Mouse (Mus musculus) lung, postnatal 0 days (tissue): Measurements from ENCODE around the gene Edem2. TPM values are rescaled to one million over a fixed set of nuclear protein-coding genes. Genes with fewer than 3 reads are reported as not detected.
"Not testable (repeated sequence)": the region's sequence is repeated elsewhere in the genome, so short reads cannot be mapped to it uniquely, and the experiment has no call there.

ENCODE experiments used
- ATAC-seq: fragments of 200-750 bp; cut with Nextera tagmentation; 2 replicates; pipeline ENCODE4 v1.8.0; 2017; ENCODE audit warnings: moderate library complexity
- DNase-seq: peaks from one replicate; pipeline ENCODE4 v3.0.0-alpha.2; 2016; ENCODE audit warnings: low spot score
- H3K27ac ChIP-seq: fragments of 300-500 bp; sonication (generic); 2 replicates; pipeline ENCODE4 v1.5.1; 2014; ENCODE audit warnings: antibody characterized with exemption, mild to moderate bottlenecking, low read length, mixed read lengths
- H3K27me3 ChIP-seq: fragments of 300-500 bp; sonication (generic); replicated peaks from 2 replicates; pipeline ENCODE4 v1.6.1; 2014; ENCODE audit warnings: low read length, mixed read lengths; ENCODE audit not compliant: insufficient read depth
- H3K36me3 ChIP-seq: fragments of 300-500 bp; sonication (generic); 2 replicates; pipeline ENCODE4 v1.6.1; 2014; ENCODE audit warnings: low read length, mixed read lengths; ENCODE audit not compliant: insufficient read depth
- H3K4me1 ChIP-seq: fragments of 300-500 bp; sonication (generic); 2 replicates; pipeline ENCODE4 v1.6.1; 2014; ENCODE audit warnings: antibody characterized with exemption, low read depth, low read length, mixed read lengths; ENCODE audit not compliant: insufficient read depth
- H3K4me2 ChIP-seq: fragments of 300-500 bp; sonication (generic); replicated peaks from 2 replicates; pipeline ENCODE4 v1.6.1; 2014; ENCODE audit warnings: low read depth, mild to moderate bottlenecking, low read length, moderate library complexity, mixed read lengths
- H3K4me3 ChIP-seq: fragments of 300-500 bp; sonication (generic); 2 replicates; pipeline ENCODE4 v1.5.1; 2014; ENCODE audit warnings: low read depth, low read length
- H3K9ac ChIP-seq: fragments of 300-500 bp; sonication (generic); replicated peaks from 2 replicates; pipeline ENCODE4 v1.6.1; 2014; ENCODE audit warnings: low read depth, mild to moderate bottlenecking
- H3K9me3 ChIP-seq: fragments of 300-500 bp; sonication (generic); 2 replicates; pipeline ENCODE4 v1.6.1; 2016; ENCODE audit warnings: low read length, mixed read lengths
- CTCF ChIP-seq: IDR thresholded peaks from 2 replicates; pipeline ENCODE4 v1.5.1; 2016; ENCODE audit warnings: antibody characterized with exemption, mild to moderate bottlenecking
- EP300 ChIP-seq: IDR thresholded peaks from 2 replicates; pipeline ENCODE4 v1.6.1; 2016; ENCODE audit warnings: antibody characterized with exemption, mild to moderate bottlenecking, control low read depth
- WGBS: fragments of 180-500 bp; shearing (Covaris S2); extraction: QIAGEN DNeasy Blood & Tissue Kit; methylation state at CpG from one replicate; pipeline ENCODE4 v1.1.7; 2014; 5-methylcytosine and 5-hydroxymethylcytosine counted together
- polyA plus RNA-seq: library from polyadenylated mRNA; unstranded; fragments of >200 nt; fragmentation: Nextera tagmentation; extraction: Ambion mirVana; gene quantifications from 2 replicates; pipeline ENCODE4 v1.2.1, GENCODE M21; 2015

Gene Edem2
- polyA plus RNA-seq, 1 experiment from 2014 or later, result 47.3 TPM

DNA sequence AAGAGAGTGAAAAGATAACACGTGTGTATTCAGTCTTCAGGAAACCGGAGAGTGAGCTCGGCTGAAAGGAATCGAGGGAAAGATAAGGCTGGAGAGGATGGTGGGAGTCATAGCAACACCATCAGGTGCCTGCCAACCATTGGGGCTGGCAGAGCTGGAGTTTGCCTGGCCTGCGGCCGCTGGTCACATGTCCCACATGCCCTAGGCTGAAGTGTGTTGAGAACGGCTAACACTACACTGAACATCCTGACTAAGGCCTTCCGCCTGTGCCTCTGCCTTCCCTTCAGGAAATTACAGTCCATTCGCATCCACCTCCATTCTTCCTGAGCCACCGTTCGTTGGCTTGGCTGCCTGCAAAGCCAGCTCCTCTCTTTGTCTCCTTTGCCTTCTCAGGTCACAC, 12.9 kb upstream of the Edem2 start:
- no peak overlapping the region for H3K4me2 ChIP-seq
- no peak overlapping the region for H3K9ac ChIP-seq
- peak; percentile 26 for DNase-seq
- H3K4me3 ChIP-seq, result no peak overlapping the region
- peak; percentile 73 for ATAC-seq
- H3K27me3 ChIP-seq, result no peaks in the 10 kb centered on the region
- H3K4me1 ChIP-seq, result no peaks in the 10 kb centered on the region
- H3K27ac ChIP-seq, result peak overlapping the region; percentile 26; the same call in 1 of the 2 replicates
- H3K36me3 ChIP-seq, result no peaks in the 10 kb centered on the region
- TF ChIP-seq EP300, result no peak
- no peak for TF ChIP-seq CTCF
- H3K9me3 ChIP-seq, result no peaks in the 10 kb centered on the region
- 33% methylated on average over 11 of the region's 11 CpGs for WGBS

DNA sequence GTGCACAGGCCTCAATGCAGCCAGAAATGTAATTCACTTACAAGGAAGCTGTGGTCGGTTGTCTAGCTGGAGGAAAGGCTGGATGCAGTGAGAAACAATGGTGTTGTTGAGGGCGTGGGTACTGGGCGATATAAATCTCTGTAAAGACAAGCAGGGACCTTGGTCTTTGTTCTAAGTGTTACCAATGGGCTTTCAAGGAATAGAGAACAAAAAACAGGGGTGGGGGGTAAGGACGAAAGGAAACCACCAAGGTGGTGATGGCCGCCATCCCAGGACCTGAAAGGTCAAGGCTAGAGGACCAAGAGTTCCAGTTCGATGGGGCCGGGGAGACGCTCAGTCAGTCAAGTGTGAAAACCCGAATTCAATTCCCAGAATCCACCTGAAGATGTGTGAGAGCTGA, 8.5 kb upstream of the Edem2 start:
- no peaks in the 10 kb centered on the region for H3K4me1 ChIP-seq
- H3K27me3 ChIP-seq, result no peaks in the 10 kb centered on the region
- H3K36me3 ChIP-seq, result no peaks in the 10 kb centered on the region
- H3K4me2 ChIP-seq, result no peak overlapping the region
- H3K9ac ChIP-seq, result no peak overlapping the region
- no peak for TF ChIP-seq CTCF
- TF ChIP-seq EP300, result no peak
- peak; percentile 50; the same call in 1 of the 2 replicates for ATAC-seq
- no peak overlapping the region for H3K4me3 ChIP-seq
- no peak overlapping the region for H3K27ac ChIP-seq
- H3K9me3 ChIP-seq, result no peaks in the 10 kb centered on the region
- 47% methylated on average over 9 of the region's 9 CpGs for WGBS
- no peak for DNase-seq

DNA sequence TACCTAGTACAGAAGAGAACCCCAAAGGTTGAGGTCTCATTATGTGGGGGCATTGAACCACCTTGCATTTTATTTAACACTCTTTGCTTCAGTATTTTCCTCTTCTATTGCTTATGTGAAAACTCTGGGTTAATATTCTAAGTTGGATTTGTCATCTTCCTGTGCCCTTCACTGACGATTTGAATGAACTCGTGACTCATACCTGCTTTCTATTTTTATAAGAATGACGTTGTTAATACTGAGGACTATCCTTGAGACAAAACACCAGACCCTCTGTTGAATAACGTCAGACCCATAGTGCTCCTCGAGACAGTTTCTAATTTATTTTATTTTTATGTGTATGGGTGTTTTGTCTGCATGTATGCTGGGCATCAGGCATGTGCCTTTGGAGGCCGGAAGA, 7.7 kb upstream of the Edem2 start:
- WGBS, result 57% methylated on average over 6 of the region's 6 CpGs
- Histone ChIP-seq H3K4me2 (no peak overlapping the region), H3K4me1 (no peaks in the 10 kb centered on the region), H3K9ac (no peak overlapping the region), H3K27me3 (no peaks in the 10 kb centered on the region), H3K27ac (no peak overlapping the region), H3K4me3 (no peak overlapping the region), H3K9me3 (no peaks in the 10 kb centered on the region), H3K36me3 (no peaks in the 10 kb centered on the region)
- ATAC-seq, result no peak
- no peak for DNase-seq
- no peak for TF ChIP-seq CTCF
- TF ChIP-seq EP300, result no peak

DNA sequence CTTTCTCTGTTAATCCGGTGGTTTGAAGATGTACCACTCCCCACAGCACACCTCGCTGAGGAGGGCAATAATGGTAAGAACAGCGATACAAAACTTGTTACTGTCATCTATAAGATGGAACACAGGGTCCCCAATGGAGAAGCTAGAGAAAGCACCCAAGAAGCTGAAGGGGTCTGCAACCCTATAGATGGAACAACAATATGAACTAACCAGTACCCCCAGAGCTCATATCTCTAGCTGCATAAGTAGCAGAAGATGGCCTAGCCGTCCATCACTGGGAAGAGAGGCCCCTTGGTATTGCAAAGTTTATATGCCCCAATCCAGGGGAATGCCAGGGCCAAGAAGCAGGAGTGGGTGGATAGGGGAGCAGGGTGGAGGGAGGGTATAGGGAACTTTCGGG, 6.5 kb upstream of the Edem2 start, which contains the start of gene Gm17581:
Gm17581 (minus strand) TSS at position 101 of the 400 bp plus-strand sequence.
- not testable (repeated sequence) for H3K4me2 ChIP-seq, H3K9me3 ChIP-seq, H3K36me3 ChIP-seq, H3K4me3 ChIP-seq, H3K9ac ChIP-seq, H3K27me3 ChIP-seq, H3K4me1 ChIP-seq, ATAC-seq, DNase-seq, H3K27ac ChIP-seq
- 91% methylated on average over 5 of the region's 5 CpGs for WGBS

DNA sequence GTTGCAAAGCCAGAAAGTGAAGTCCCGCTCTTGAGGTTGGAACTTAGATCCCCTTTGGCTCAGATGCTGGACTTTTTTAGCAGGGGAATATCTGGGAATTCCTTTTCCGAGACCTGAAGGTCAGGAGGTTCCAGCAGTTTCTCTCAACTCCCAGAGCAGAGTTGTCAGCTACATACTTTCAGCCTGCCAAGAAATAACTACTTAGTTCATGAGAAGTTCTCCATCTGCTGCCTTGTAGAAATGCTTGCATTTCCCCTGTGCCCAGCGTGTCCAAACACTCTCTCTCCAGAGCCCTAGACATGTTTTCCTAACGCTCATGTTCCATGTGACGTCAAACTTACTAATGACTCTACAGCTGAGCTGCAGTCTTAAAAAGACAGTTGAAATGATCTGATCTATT, 5.8 kb upstream of the Edem2 start:
- peak; percentile 35; the same call in 1 of the 2 replicates for ATAC-seq
- H3K27ac ChIP-seq, result no peak overlapping the region
- no peaks in the 10 kb centered on the region for H3K9me3 ChIP-seq

DNA sequence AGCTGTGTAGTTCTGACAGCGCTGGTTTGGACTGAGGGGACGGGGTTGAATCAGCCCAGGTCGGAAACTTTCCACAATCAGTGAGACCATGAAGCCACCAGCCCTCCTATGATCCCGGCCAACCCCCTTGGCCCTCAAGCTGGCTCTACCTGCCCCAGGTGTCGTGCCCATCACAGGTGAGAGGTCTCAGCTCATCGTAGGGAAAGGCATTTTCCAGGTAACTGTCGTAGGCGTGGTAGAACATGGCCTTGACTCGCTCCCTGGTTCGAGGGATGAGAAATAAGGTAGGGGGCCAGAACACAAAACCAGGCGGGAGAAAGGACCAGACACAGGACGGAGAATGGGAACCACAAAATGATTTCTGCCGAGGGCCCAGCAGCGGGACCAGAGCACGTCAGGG, 533 bp downstream of the Edem2 start:
- 5% methylated on average over 15 of the region's 15 CpGs for WGBS
- ATAC-seq (no peak), DNase-seq (no peak)
- Histone ChIP-seq H3K4me2 (peak overlapping the region; percentile 95), H3K27me3 (no peaks in the 10 kb centered on the region), H3K27ac (peak overlapping the region; percentile 3; the same call in 1 of the 2 replicates), H3K4me1 (no peaks in the 10 kb centered on the region; the same call in 1 of the 2 replicates), H3K4me3 (peak overlapping the region; percentile 73), H3K9me3 (no peaks in the 10 kb centered on the region), H3K36me3 (no peaks in the 10 kb centered on the region), H3K9ac (peak overlapping the region; percentile 56)
- TF ChIP-seq CTCF (no peak), EP300 (no peak)

More for the DNA sequence above, 5.8 kb upstream of the Edem2 start:
- H3K4me2 ChIP-seq, result no peak overlapping the region
- peak; percentile 67 for DNase-seq
- WGBS, result 45% methylated on average over 5 of the region's 5 CpGs
- H3K9ac ChIP-seq, result no peak overlapping the region
- TF ChIP-seq CTCF (no peak), EP300 (no peak)
- no peaks in the 10 kb centered on the region for H3K27me3 ChIP-seq
- H3K4me3 ChIP-seq, result no peak overlapping the region
- no peaks in the 10 kb centered on the region for H3K36me3 ChIP-seq
- H3K4me1 ChIP-seq, result no peaks in the 10 kb centered on the region
